In the genomic region with DNA sequence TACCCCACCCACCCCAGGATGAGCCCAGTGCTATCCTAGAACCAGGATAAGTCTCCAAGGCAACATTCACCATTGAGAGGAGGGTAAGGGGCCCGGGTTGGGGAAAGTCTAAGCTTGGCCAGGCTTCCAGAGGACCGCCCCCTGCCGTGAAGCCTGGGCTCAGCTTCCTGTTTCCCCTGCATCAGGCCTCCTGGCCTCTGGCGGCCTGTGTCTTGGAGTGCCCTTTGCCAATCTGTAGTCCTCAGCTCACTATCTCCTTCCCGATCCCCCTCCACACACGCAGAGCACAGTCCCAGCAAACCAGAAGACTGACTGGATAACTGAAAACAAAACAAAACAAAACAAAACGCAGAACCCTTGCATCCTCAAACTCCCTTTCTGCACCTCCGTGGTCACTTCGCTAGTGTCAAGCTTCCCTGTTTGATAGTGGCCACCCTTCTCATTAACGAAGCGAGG, we compare ENCODE assay signal across 8 mouse cellular contexts. TPM values are rescaled to one million over a fixed set of nuclear protein-coding genes. Genes with fewer than 3 reads are reported as not detected.
DNase-seq lines count a peak whose midpoint lies in the region; ATAC-seq lines count a peak whose summit lies in the region.

TSS of gene Clic1 (plus strand) at position 406 of the 456 bp plus-strand sequence.

- ATAC-seq in activated CD4-positive, CD25-positive, alpha-beta regulatory T cell, adult 4 months = no peak
- ATAC-seq in erythroid progenitor cell, adult 5-6 weeks (replicated peaks; ENCODE audit: low FRiP score, poor library complexity, severe bottlenecking) = no peak
- ATAC-seq in limb, embryonic 11.5 days (ENCODE audit: insufficient number of reproducible peaks, low FRiP score, low TSS enrichment, low read depth) = peak; percentile 10; the same call in 1 of the 2 replicates
- peak; percentile 14; the same call in 1 of the 2 replicates for ATAC-seq in midbrain, embryonic 11.5 days (ENCODE audit: low FRiP score)

- intact Hi-C loops in heart, postnatal 36 days (cut with DNase I) = no loop called here

- H3K4me3 ChIP-seq in limb, embryonic 11.5 days (ENCODE audit: low read depth, low read length) = peak within 1 kb of the TSS; percentile 71
- peak within 1 kb of the TSS; percentile 54 for H3K4me3 ChIP-seq in midbrain, embryonic 11.5 days (ENCODE audit: low read depth, low read length)

- H3K4me2 ChIP-seq in limb, embryonic 11.5 days (ENCODE audit: low read depth, severe bottlenecking) = peak within 1 kb of the TSS; percentile 76
- peak within 1 kb of the TSS; percentile 68 for H3K4me2 ChIP-seq in midbrain, embryonic 11.5 days

- H3K27me3 ChIP-seq in limb, embryonic 11.5 days (ENCODE audit: control insufficient read depth, insufficient read depth, low read length) = no peaks in the 10 kb centered on the region
- no peaks in the 10 kb centered on the region for H3K27me3 ChIP-seq in midbrain, embryonic 11.5 days (ENCODE audit: control insufficient read depth, insufficient read depth, low read length)

- peaks cover 15% of the 10 kb centered on the region for H3K36me3 ChIP-seq in limb, embryonic 11.5 days (ENCODE audit: control insufficient read depth, insufficient read depth, low read length)
- H3K36me3 ChIP-seq in midbrain, embryonic 11.5 days (ENCODE audit: control insufficient read depth, insufficient read depth, low read length) = peaks cover 10% of the 10 kb centered on the region

- WGBS in limb, embryonic 11.5 days = 2% methylated on average over 11 of the region's 11 CpGs
- 1% methylated on average over 11 of the region's 11 CpGs for WGBS in midbrain, embryonic 11.5 days

- H3K9me3 ChIP-seq in limb, embryonic 11.5 days (ENCODE audit: control insufficient read depth, low read length) = no peaks in the 10 kb centered on the region
- no peaks in the 10 kb centered on the region for H3K9me3 ChIP-seq in midbrain, embryonic 11.5 days (ENCODE audit: control insufficient read depth, low read length)

- peaks cover 28% of the 10 kb centered on the region for H3K4me1 ChIP-seq in limb, embryonic 11.5 days (ENCODE audit: control insufficient read depth, insufficient read depth, low read length)
- H3K4me1 ChIP-seq in midbrain, embryonic 11.5 days (ENCODE audit: control insufficient read depth, insufficient read depth, low read length) = peaks cover 52% of the 10 kb centered on the region

- peak; percentile 38 for DNase-seq in cerebellum, adult 11-12 months
- no peak for DNase-seq in cerebellum, adult 11 months
- peak; percentile 62 for DNase-seq in heart, postnatal 36 days
- DNase-seq in limb, embryonic 11.5 days (ENCODE audit: low spot score) = peak; percentile 85
- peak; percentile 97 for DNase-seq in midbrain, embryonic 11.5 days (ENCODE audit: low spot score, missing footprints)
- peak; percentile 76 for DNase-seq in testis, postnatal 10 days (ENCODE audit: low spot score)

- H3K27ac ChIP-seq in limb, embryonic 11.5 days (replicated peaks; ENCODE audit: low read depth, low read length) = peak within 1 kb of the TSS; percentile 87
- H3K27ac ChIP-seq in midbrain, embryonic 11.5 days (ENCODE audit: low read depth, low read length) = peak within 1 kb of the TSS; percentile 90

- H3K9ac ChIP-seq in limb, embryonic 11.5 days (ENCODE audit: low read length) = peak within 1 kb of the TSS; percentile 79
- peak within 1 kb of the TSS; percentile 83 for H3K9ac ChIP-seq in midbrain, embryonic 11.5 days (ENCODE audit: low read length)

RNA-seq across cellular contexts. Expression of gene Clic1, which starts in this region (rescaled TPM):
- polyA plus RNA-seq in activated CD4-positive, CD25-positive, alpha-beta regulatory T cell, adult 4 months (2017; shearing (Covaris generic)) = 100 to 1,000 TPM; 464 to 670 TPM
- total RNA-seq in erythroid progenitor cell, adult 5-6 weeks (2015; ENCODE audit: low replicate concordance) = 91.0 and 110 TPM in 2 replicates
- total RNA-seq in erythroid progenitor cell, adult 5-6 weeks (2017; ENCODE audit: low replicate concordance) = 68.3 and 95.5 TPM in 2 replicates
- 10 to 100 TPM; 41.7 to 44.0 TPM for total RNA-seq in heart, postnatal 36 days (2021)
- 52.1 and 76.7 TPM in 2 replicates for polyA plus RNA-seq in limb, embryonic 11.5 days (2014; fragmentation: Nextera tagmentation; extraction: Ambion mirVana)
- 73.8 and 83.9 TPM in 2 replicates for polyA plus RNA-seq in midbrain, embryonic 11.5 days (2014; fragmentation: Nextera tagmentation; extraction: Ambion mirVana)

Comparison
In these comparisons a context has a peak if more than half of its experiments do, and no peak if none do; other contexts are left out.
1. ATAC-seq: peak in limb, embryonic 11.5 days (single experiment) and midbrain, embryonic 11.5 days (single experiment); none in activated CD4-positive, CD25-positive, alpha-beta regulatory T cell, adult 4 months (single experiment) and erythroid progenitor cell, adult 5-6 weeks (single experiment).